8 mouse cellular contexts compared by ENCODE assay signal in genomic region chr7:28812949-28813348, GRCm38 (mm10). TPM values are rescaled to one million over a fixed set of nuclear protein-coding genes. Genes with fewer than 3 reads are reported as not detected.
DNase-seq lines count a peak whose midpoint lies in the region; ATAC-seq and TF ChIP-seq lines count a peak whose summit lies in the region.

No protein-coding gene starts in this region.

- H3K4me2 ChIP-seq in hindbrain, embryonic 14.5 days (replicated peaks) = peak overlapping the region; percentile 80
- peak overlapping the region; percentile 97 for H3K4me2 ChIP-seq in midbrain, embryonic 11.5 days

- no peak for ATAC-seq in hindbrain, embryonic 14.5 days (ENCODE audit: low FRiP score)
- no peak for ATAC-seq in midbrain, embryonic 11.5 days (ENCODE audit: low FRiP score)
- no peak for ATAC-seq in granulocyte monocyte progenitor cell, adult 5-6 weeks (replicated peaks; ENCODE audit: poor library complexity, severe bottlenecking)

- peak overlapping the region; percentile 77 for H3K4me3 ChIP-seq in heart, adult 2 months
- peak overlapping the region; percentile 75 for H3K4me3 ChIP-seq in brown adipose tissue, adult 24 weeks (ENCODE audit: insufficient read depth, low read depth, low read length)
- 0 out of 2 replicates have a peak overlapping the region, but pooled peaks have one; percentile 80 for H3K4me3 ChIP-seq in hindbrain, embryonic 14.5 days (replicated peaks; ENCODE audit: low read length)
- H3K4me3 ChIP-seq in midbrain, embryonic 11.5 days (ENCODE audit: low read depth, low read length) = peak overlapping the region; percentile 87

- H3K27me3 ChIP-seq in heart, adult 2 months (ENCODE audit: control insufficient read depth, insufficient read depth, low read length) = no peaks in the 10 kb centered on the region
- H3K27me3 ChIP-seq in hindbrain, embryonic 14.5 days (ENCODE audit: control insufficient read depth, insufficient read depth, low read length) = no peaks in the 10 kb centered on the region
- H3K27me3 ChIP-seq in midbrain, embryonic 11.5 days (ENCODE audit: control insufficient read depth, insufficient read depth, low read length) = no peaks in the 10 kb centered on the region

- no peaks in the 10 kb centered on the region for H3K9me3 ChIP-seq in hindbrain, embryonic 14.5 days (ENCODE audit: control insufficient read depth, low read length)
- H3K9me3 ChIP-seq in midbrain, embryonic 11.5 days (ENCODE audit: control insufficient read depth, low read length) = no peaks in the 10 kb centered on the region

- intact Hi-C loops in heart, adult 2 months (cut with DNase I) = loop anchor here (2.0 to 5.0 kb wide), 2 partner anchors 14 to 431 kb away; partner anchors contain the start of gene Zfp36
- intact Hi-C loops in heart, postnatal 25 days (cut with DNase I) = no loop called here

- DNase-seq in heart, adult 2 months = no peak
- no peak for DNase-seq in heart, postnatal 25 days (ENCODE audit: low spot score)
- no peak for DNase-seq in hindbrain, embryonic 14.5 days (ENCODE audit: low spot score)
- DNase-seq in midbrain, embryonic 11.5 days (ENCODE audit: low spot score, missing footprints) = peak; percentile 88
- DNase-seq in testis, postnatal 14 days (ENCODE audit: low spot score) = no peak
- DNase-seq in frontal cortex, postnatal 14 days (ENCODE audit: low spot score in 2 of 2) = no peak

- H3K79me2 ChIP-seq in heart, adult 2 months (replicated peaks; ENCODE audit: control insufficient read depth, insufficient read depth, low read length) = no peaks in the 10 kb centered on the region

- 22% methylated on average over 5 of the region's 5 CpGs for WGBS in heart, adult 2 months
- 84% methylated on average over 5 of the region's 5 CpGs for WGBS in hindbrain, embryonic 14.5 days
- 88% methylated on average over 5 of the region's 5 CpGs for WGBS in midbrain, embryonic 11.5 days

- peak; percentile 70 for TF ChIP-seq CTCF in heart, adult 2 months (IDR thresholded peaks at IDR 0.05)

- peak overlapping the region; percentile 24 for H3K9ac ChIP-seq in heart, adult 2 months (ENCODE audit: low read depth, low read length)
- H3K9ac ChIP-seq in hindbrain, embryonic 14.5 days = no peak overlapping the region
- peak overlapping the region; percentile 95; the same call in 1 of the 2 replicates for H3K9ac ChIP-seq in midbrain, embryonic 11.5 days (ENCODE audit: low read length)

- H3K27ac ChIP-seq in heart, adult 2 months = peak overlapping the region; percentile 99
- peak overlapping the region; percentile 92 for H3K27ac ChIP-seq in brown adipose tissue, adult 24 weeks (replicated peaks; ENCODE audit: low read depth, low read length)
- H3K27ac ChIP-seq in hindbrain, embryonic 14.5 days = no peak overlapping the region
- no peak overlapping the region for H3K27ac ChIP-seq in midbrain, embryonic 11.5 days (ENCODE audit: low read depth, low read length)

- peaks cover 29% of the 10 kb centered on the region for H3K4me1 ChIP-seq in heart, adult 2 months (ENCODE audit: control insufficient read depth, insufficient read depth, low read length)
- peaks cover 24% of the 10 kb centered on the region for H3K4me1 ChIP-seq in brown adipose tissue, adult 24 weeks (ENCODE audit: control insufficient read depth, insufficient read depth, insufficient read length, low read length)
- H3K4me1 ChIP-seq in hindbrain, embryonic 14.5 days (replicated peaks; ENCODE audit: control insufficient read depth, insufficient read depth, low read length) = peaks cover 26% of the 10 kb centered on the region
- peaks cover 27% of the 10 kb centered on the region for H3K4me1 ChIP-seq in midbrain, embryonic 11.5 days (ENCODE audit: control insufficient read depth, insufficient read depth, low read length)

- TF ChIP-seq EP300 in heart, adult 2 months (IDR thresholded peaks at IDR 0.05; ENCODE audit: insufficient read depth, low read depth, low read length) = no peak

- TF ChIP-seq POLR2A in heart, adult 2 months (IDR thresholded peaks at IDR 0.05; ENCODE audit: insufficient read depth, low read depth, low read length) = no peak

- peaks cover 50% of the 10 kb centered on the region for H3K36me3 ChIP-seq in heart, adult 2 months (ENCODE audit: control insufficient read depth, insufficient read depth, low read length)
- H3K36me3 ChIP-seq in hindbrain, embryonic 14.5 days (replicated peaks; ENCODE audit: control insufficient read depth, insufficient read depth) = peaks cover 60% of the 10 kb centered on the region
- peaks cover 46% of the 10 kb centered on the region for H3K36me3 ChIP-seq in midbrain, embryonic 11.5 days (ENCODE audit: control insufficient read depth, insufficient read depth, low read length)

RNA-seq across cellular contexts. Expression of gene Hnrnpl, which starts 4.6 kb away (rescaled TPM):
- total RNA-seq in heart, adult 2 months (2021) = 100 to 1,000 TPM; 192 to 206 TPM
- 208 and 348 TPM in 2 replicates for polyA plus RNA-seq in heart, adult 2 months (2012; rRNA removed)
- 100 to 1,000 TPM; 225 to 270 TPM for total RNA-seq in heart, postnatal 25 days (2021)
- polyA plus RNA-seq in brown adipose tissue, adult 24 weeks (2012; ENCODE audit: insufficient read depth, insufficient read length, missing spikeins) = 122 and 131 TPM in 2 replicates
- polyA plus RNA-seq in hindbrain, embryonic 14.5 days (2014; fragmentation: Nextera tagmentation; extraction: Ambion mirVana) = 142 and 150 TPM in 2 replicates
- 331 and 342 TPM in 2 replicates for polyA plus RNA-seq in midbrain, embryonic 11.5 days (2014; fragmentation: Nextera tagmentation; extraction: Ambion mirVana)
- 466 and 510 TPM in 2 replicates for total RNA-seq in granulocyte monocyte progenitor cell, adult 5-6 weeks (2014; fragmentation: Nextera tagmentation)
- total RNA-seq in granulocyte monocyte progenitor cell, adult 5-6 weeks (2017) = 276 and 296 TPM in 2 replicates

RNA-seq across cellular contexts. Expression of gene Ech1, which starts 12.1 kb away (rescaled TPM):
- total RNA-seq in heart, adult 2 months (2021) = 1,000 to 10,000 TPM; 1,826 to 2,229 TPM
- polyA plus RNA-seq in heart, adult 2 months (2012; rRNA removed) = 2,087 and 2,697 TPM in 2 replicates
- 1,000 to 10,000 TPM; 1,337 to 1,520 TPM for total RNA-seq in heart, postnatal 25 days (2021)
- 3,379 and 3,601 TPM in 2 replicates for polyA plus RNA-seq in brown adipose tissue, adult 24 weeks (2012; ENCODE audit: insufficient read depth, insufficient read length, missing spikeins)
- 92.6 and 99.0 TPM in 2 replicates for polyA plus RNA-seq in hindbrain, embryonic 14.5 days (2014; fragmentation: Nextera tagmentation; extraction: Ambion mirVana)
- 80.5 and 81.7 TPM in 2 replicates for polyA plus RNA-seq in midbrain, embryonic 11.5 days (2014; fragmentation: Nextera tagmentation; extraction: Ambion mirVana)
- 125 and 134 TPM in 2 replicates for total RNA-seq in granulocyte monocyte progenitor cell, adult 5-6 weeks (2014; fragmentation: Nextera tagmentation)
- 76.3 and 99.3 TPM in 2 replicates for total RNA-seq in granulocyte monocyte progenitor cell, adult 5-6 weeks (2017)

RNA-seq across cellular contexts. Expression of gene Lgals4, which starts 20.7 kb away (rescaled TPM):
- total RNA-seq in heart, adult 2 months (2021) = 10 to 100 TPM; 18.5 to 27.6 TPM
- 63.6 and 121 TPM in 2 replicates for polyA plus RNA-seq in heart, adult 2 months (2012; rRNA removed)
- 10 to 100 TPM; 28.9 to 30.7 TPM for total RNA-seq in heart, postnatal 25 days (2021)
- polyA plus RNA-seq in brown adipose tissue, adult 24 weeks (2012; ENCODE audit: insufficient read depth, insufficient read length, missing spikeins) = 12.0 and 14.6 TPM in 2 replicates
- polyA plus RNA-seq in hindbrain, embryonic 14.5 days (2014; fragmentation: Nextera tagmentation; extraction: Ambion mirVana) = 2.8 and 3.2 TPM in 2 replicates
- polyA plus RNA-seq in midbrain, embryonic 11.5 days (2014; fragmentation: Nextera tagmentation; extraction: Ambion mirVana) = 1.3 and 1.7 TPM in 2 replicates
- 20.5 and 20.8 TPM in 2 replicates for total RNA-seq in granulocyte monocyte progenitor cell, adult 5-6 weeks (2014; fragmentation: Nextera tagmentation)
- 3.9 and 6.6 TPM in 2 replicates for total RNA-seq in granulocyte monocyte progenitor cell, adult 5-6 weeks (2017)

RNA-seq across cellular contexts. Expression of gene Rinl, which starts 24.2 kb away (rescaled TPM):
- total RNA-seq in heart, adult 2 months (2021) = 1 to 10 TPM; 1.3 to 2.0 TPM
- polyA plus RNA-seq in heart, adult 2 months (2012; rRNA removed) = 3.2 and 3.3 TPM in 2 replicates
- 1 to 10 TPM; 1.5 to 2.2 TPM for total RNA-seq in heart, postnatal 25 days (2021)
- polyA plus RNA-seq in brown adipose tissue, adult 24 weeks (2012; ENCODE audit: insufficient read depth, insufficient read length, missing spikeins) = 2.5 and 4.6 TPM in 2 replicates
- polyA plus RNA-seq in hindbrain, embryonic 14.5 days (2014; fragmentation: Nextera tagmentation; extraction: Ambion mirVana) = 1.4 and 2.7 TPM in 2 replicates
- polyA plus RNA-seq in midbrain, embryonic 11.5 days (2014; fragmentation: Nextera tagmentation; extraction: Ambion mirVana) = 1.9 and 2.5 TPM in 2 replicates
- total RNA-seq in granulocyte monocyte progenitor cell, adult 5-6 weeks (2014; fragmentation: Nextera tagmentation) = 67.9 and 72.3 TPM in 2 replicates
- 55.9 and 75.5 TPM in 2 replicates for total RNA-seq in granulocyte monocyte progenitor cell, adult 5-6 weeks (2017)

RNA-seq across cellular contexts. Expression of gene Nfkbib, which starts 45.6 kb away (rescaled TPM):
- 10 to 100 TPM; 25.1 to 31.6 TPM for total RNA-seq in heart, adult 2 months (2021)
- 18.7 and 27.8 TPM in 2 replicates for polyA plus RNA-seq in heart, adult 2 months (2012; rRNA removed)
- 10 to 100 TPM; 22.1 to 22.9 TPM for total RNA-seq in heart, postnatal 25 days (2021)
- 15.5 and 16.9 TPM in 2 replicates for polyA plus RNA-seq in brown adipose tissue, adult 24 weeks (2012; ENCODE audit: insufficient read depth, insufficient read length, missing spikeins)
- 62.9 and 68.8 TPM in 2 replicates for polyA plus RNA-seq in hindbrain, embryonic 14.5 days (2014; fragmentation: Nextera tagmentation; extraction: Ambion mirVana)
- polyA plus RNA-seq in midbrain, embryonic 11.5 days (2014; fragmentation: Nextera tagmentation; extraction: Ambion mirVana) = 39.0 and 43.9 TPM in 2 replicates
- total RNA-seq in granulocyte monocyte progenitor cell, adult 5-6 weeks (2014; fragmentation: Nextera tagmentation) = 22.0 and 36.0 TPM in 2 replicates
- 20.0 and 24.1 TPM in 2 replicates for total RNA-seq in granulocyte monocyte progenitor cell, adult 5-6 weeks (2017)

Comparison
In these comparisons a context has a peak if more than half of its experiments do, and no peak if none do; other contexts are left out.
1. H3K27ac ChIP-seq: peak in heart, adult 2 months (single experiment) and brown adipose tissue, adult 24 weeks (single experiment); none in hindbrain, embryonic 14.5 days (single experiment) and midbrain, embryonic 11.5 days (single experiment).
2. RNA of gene Ech1, which starts 12.1 kb away (polyA plus RNA-seq): 3,379 to 3,601 TPM in brown adipose tissue, adult 24 weeks and 2,087 to 2,697 TPM in heart, adult 2 months; 92.6 to 99.0 TPM in hindbrain, embryonic 14.5 days and 80.5 to 81.7 TPM in midbrain, embryonic 11.5 days; every median in the first group is over 10 times any median in the second.
3. Peak in every context shown above with its lines, with median percentiles within 50 percentile points of each other: H3K4me3 ChIP-seq.